Mouse (Mus musculus) urinary bladder, adult 18-20 months (tissue): ENCODE data around the gene Gab2.
A peak's percentile ranks its signal among the peaks of the same experiment; 100 is the strongest.

Experiments used
- DNase-seq, 2 experiments: peaks; one replicate each; pipeline ENCODE4 v3.0.0; 2022; ENCODE audit warnings: low spot score in 2 of 2, mixed read lengths in 2 of 2

The Gab2 gene

DNA sequence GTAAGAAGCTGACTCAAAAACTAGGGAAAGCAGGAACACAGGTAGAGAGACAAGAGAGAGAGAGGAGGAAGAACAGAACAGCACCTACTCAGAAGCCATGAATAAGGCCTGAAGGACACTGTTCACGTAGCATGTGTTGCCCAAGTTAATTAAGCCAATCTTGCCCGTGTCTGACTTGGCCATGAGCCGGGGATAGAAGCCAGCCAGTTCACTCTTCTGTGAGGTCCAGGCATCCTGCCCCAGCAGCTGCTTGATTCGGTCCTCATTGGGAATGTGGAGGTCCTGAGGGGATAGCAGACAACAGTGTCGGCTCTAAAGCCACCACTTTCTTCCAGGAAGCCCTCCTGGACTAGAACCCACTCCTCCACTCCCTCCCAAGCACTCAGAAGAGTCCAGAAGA, 233.3 kb downstream of the Gab2 start:
- DNase-seq, result no peak

- DNase-seq, result no peak
Observed at GRCm38 (mm10) chr7:97315656-97316055, 234.3 kb downstream of the Gab2 start.

GRCm38 (mm10) chr7:97317706-97318105, 236.3 kb downstream of the Gab2 start:
- DNase-seq, result no peak

GRCm38 (mm10) chr7:97324342-97324741, 243.0 kb downstream of the Gab2 start:
- no peak for DNase-seq

DNA sequence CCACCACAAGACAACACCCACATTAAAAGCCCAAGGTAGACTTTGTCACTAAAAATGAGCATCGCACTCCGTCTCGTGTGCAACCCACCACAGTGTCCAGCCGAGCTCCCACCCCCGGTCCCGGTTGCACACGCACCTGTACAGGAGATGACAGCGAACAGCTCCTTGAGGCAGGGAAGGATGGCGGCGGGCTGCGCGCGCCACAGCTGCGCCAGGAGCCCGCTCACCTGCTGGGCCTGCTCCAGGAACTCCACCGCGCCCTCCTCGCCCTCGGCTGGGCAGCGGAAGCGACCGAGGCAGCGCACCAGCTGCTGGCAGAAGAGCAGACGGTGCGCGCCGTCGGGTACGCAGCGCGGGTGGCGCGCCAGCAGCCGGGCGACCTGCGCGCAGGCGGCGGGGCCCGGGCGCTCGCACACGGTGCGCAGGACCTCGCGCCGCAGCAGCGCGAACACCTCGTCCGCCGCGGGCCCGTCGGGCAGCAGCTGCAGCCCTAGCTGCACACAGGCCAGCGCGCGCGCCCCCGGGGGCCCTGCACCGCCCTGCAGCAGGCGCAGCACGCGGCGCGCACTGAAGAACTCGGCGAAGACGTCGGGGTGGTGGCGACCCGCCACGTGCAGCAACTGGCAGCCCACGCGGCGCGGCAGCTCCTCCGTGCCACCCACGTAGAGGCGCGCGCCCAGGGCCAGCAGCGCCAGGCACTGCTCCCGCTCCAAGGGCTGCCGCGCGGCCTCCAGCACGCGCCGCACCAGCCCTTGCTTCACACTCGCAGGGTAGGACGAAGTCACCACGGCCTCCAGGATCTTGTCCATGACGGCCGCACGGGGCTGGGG, 244.0 kb downstream of the Gab2 start:
- DNase-seq, result no peak

DNA sequence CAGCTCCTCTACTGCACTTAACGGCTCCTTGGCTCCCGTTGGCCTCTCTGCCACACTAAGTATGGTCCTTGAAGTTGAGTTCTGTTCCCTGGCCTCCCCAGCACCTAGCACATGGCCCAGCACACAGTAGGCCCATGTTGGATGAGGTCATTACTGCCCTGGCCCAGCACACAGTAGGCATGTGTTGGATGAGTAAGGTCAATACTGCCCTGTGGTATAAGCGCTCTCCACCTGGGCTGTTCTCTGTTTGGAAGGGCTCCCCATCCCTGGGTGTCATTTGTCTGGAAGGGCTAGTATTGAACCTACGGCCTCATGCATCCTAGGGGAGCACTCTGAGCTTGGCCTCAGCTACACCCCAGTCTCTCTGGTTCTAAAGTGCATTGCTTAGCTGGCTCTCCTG, 246.0 kb downstream of the Gab2 start:
- DNase-seq, result no peak

DNA sequence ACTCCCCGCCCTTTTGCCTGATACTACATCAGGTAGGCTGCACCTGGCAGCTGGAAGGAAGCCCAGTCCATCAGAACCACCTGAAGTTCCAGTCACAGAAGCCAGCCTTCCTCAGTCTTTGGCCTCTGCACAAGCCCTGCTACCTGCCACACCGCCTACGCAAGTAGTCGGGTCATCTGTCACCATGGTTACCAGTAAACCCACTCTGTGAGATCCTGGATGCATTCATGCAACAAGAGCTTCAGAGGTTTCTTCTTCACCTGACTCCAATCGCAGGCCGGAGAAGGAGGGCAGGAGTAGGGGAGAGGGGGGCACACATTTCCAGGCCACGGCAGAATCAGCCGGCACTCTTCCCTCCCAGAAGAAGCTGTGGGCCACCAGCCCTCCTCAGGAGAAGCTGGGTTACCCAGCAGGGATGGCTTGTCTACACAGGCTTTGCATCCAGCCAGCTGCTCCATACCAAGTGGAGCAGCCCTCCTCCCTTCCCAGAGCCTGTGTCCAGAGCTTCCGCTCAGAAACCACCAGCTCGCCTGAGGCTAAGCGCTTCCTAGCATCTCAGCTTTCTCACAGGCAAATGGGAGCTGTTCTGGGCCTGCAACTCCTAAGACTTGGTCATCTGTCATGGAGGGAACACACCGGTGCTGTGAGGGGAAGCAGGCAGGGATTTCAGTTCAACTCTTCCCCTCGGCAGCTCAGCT, 247.7 kb downstream of the Gab2 start:
- DNase-seq, result no peak

GRCm38 (mm10) chr7:97329676-97330075, 248.3 kb downstream of the Gab2 start:
- DNase-seq, result no peak

DNA sequence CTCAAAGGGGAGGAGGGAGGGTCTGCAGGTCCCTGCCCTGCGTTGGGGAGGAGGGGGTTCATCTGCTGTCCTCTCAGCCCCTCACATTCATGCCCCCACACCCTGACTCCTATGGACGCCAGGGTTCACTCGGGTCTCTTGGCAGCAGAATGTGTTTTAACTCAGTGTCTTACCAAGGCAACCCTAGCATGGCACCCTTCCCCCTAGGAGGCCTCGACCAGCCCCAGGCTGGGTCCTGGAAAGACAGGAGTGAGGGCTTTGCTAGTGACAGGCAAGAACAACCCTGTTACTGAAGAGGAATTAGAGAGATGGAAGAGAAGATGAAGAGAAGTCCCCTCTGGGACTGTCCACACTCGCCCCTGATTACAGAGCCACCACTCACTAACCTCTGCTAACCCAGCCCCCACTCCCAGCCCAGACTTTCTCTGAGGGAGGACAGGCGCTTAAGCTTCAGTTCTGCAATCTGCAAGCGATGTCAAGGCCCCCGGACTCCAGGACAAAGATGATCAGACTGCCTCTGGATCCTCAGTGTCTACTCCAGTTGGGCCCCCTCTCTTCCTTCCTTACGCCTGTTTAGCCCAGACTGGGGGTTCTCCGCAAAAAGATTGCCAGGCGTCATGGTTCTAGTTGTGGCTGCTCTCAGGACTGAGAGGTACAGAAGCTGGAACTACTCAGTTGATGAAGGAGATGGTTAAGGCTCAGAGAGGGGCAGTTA, 249.7 kb downstream of the Gab2 start:
- DNase-seq, result no peak

DNA sequence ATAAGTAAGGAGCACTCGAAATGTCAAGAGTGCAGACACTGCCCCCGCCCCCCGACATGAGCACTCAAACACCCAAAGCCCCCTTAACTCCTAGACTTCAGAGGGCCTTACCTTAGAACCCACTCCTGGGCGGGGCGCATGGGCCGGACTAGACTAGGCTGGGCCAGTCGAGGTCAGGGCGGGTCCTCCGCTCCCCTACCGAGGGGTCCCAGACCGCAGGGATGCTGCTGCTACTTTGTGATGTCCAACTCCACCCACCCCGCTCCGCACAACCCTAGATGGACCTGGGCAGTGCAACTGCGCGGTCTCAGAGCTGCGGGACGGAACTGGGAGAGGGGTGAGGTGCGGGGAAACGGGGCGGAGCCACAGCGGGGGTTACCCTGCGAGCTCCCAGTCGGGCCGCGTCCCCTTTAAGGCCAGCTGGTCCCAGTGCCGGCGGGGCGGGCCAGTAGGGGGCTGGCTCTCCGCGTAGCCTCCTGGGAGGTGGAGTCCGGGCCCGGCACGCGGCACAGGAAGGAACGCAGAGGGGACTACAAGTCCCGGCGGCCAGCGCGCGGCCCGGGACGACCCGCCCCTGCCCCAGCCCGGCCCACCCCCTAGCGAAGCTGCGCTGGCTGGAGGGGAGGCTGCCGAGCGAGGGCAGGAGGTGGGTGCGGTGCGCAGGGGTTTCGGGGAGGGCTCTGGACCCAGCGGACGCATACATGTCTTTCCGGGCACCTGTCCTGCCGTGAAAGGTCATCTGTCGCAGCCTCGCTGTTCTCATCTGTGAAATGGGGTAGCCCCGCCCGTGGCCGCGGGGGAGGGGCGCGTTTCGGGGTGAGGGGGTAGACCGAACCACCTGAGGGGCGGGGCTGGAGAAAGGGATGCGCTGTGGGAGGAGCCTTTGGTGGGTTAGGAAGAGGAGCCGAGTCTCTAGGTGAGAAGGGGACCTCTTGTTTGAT, 250.6 kb downstream of the Gab2 start, which contains the start of the genes Usp35 and Kctd21:
Gene Usp35 (minus strand): TSS at position 295 of the 941 bp plus-strand sequence.
Gene Kctd21 (plus strand): TSS at position 602 of the 941 bp plus-strand sequence.
- peak; percentile 79 to 95 for DNase-seq

GRCm38 (mm10) chr7:97332667-97333041, 251.3 kb downstream of the Gab2 start:
- DNase-seq, result peak in 1 of 2 experiments; percentile 15

- DNase-seq, result no peak
Observed at GRCm38 (mm10) chr7:97333113-97333898, 251.9 kb downstream of the Gab2 start.

DNA sequence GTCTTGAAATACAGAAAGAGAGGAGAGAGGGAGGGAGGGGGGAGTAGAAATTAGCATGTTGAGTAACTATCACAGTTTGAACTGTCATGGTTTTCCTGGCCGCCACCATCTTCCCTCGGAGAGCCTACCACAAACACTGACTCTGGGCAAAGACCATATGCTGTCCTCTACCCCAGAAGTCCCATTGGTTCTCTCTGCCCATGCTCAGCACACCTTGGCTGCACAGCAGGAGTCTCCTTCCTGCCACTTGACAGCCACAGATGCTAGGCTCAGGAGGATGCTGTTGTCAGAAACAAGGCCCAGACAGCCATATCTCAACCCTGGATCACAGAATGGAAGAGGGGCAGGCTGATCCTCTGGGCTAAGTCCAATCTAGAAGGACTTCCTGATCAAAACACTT, 253.0 kb downstream of the Gab2 start:
- no peak for DNase-seq

GRCm38 (mm10) chr7:97336678-97337077, 255.3 kb downstream of the Gab2 start:
- DNase-seq, result no peak

DNA sequence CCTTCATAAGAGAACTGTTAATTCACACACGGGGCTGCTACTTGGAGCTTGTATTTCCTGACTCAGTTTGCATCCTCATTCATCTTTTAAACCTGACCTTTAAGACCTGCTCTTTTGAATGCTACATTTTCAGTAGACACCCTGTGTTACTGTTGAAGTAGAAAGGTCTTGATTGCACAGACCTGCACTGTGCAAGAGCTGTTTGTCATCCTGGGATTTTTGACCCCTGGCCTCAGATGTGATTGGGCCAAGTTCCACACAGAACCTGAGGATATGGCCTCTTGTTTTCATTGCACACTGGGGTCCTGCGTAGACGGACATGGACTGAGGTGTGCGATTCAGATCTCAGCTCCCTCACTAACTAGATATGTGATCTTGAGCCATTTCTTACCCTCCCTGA, 257.2 kb downstream of the Gab2 start:
- DNase-seq, result no peak

DNA sequence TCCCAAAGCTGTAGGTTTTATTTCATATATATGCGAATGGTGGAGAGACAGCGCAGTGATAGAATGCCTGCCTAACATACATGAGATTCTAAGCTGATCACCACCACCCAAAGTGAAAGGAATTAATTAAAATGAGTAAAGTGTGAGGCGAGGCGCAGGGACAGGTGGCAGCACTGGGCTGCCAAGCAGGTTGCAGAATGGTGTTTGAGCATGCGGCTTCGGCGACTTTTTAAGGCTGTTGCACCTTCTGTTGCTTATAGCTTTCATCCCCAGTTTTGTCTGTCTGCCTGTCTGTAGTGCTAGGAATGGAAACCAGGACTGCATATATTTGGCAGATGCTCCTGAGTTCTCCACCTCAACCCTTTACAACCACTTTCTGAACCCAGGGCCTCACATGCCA, 258.2 kb downstream of the Gab2 start:
- no peak for DNase-seq

- DNase-seq, result no peak
Observed at GRCm38 (mm10) chr7:97340907-97341849, 259.8 kb downstream of the Gab2 start.

GRCm38 (mm10) chr7:97342961-97343360, 261.6 kb downstream of the Gab2 start:
- no peak for DNase-seq

GRCm38 (mm10) chr7:97344655-97345054, 263.3 kb downstream of the Gab2 start:
- DNase-seq, result no peak
